Mouse (Mus musculus): ENCODE results near the gene Nek1. TPM values are rescaled to one million over a fixed set of nuclear protein-coding genes. Genes with fewer than 3 reads are reported as not detected.
A peak's percentile ranks its signal among the peaks of the same experiment; 100 is the strongest.

Nek1 gene
- polyA plus RNA-seq, 1 experiment from 2014 or later: 27.7 TPM

GRCm38 (mm10) chr8:61173921-61174492 is 181.0 kb downstream of the Nek1 start:
- Histone ChIP-seq H3K4me1 (replicated peaks) (peaks cover 9% of the 10 kb centered on the region), H3K4me2 (no peak overlapping the region), H3K36me3 (no peaks in the 10 kb centered on the region), H3K9me3 (no peaks in the 10 kb centered on the region), H3K9ac (no peak overlapping the region), H3K4me3 (no peak overlapping the region), H3K27me3 (no peaks in the 10 kb centered on the region), H3K27ac (no peak overlapping the region)
- 71% methylated on average over 7 of the region's 7 CpGs for WGBS
- no peak for ATAC-seq (ENCODE audit: low FRiP score)

GRCm38 (mm10) chr8:61175876-61176275 is 182.9 kb downstream of the Nek1 start:
- WGBS: 97% methylated on average over 2 of the region's 2 CpGs
- Histone ChIP-seq H3K9ac (no peak overlapping the region), H3K9me3 (no peaks in the 10 kb centered on the region), H3K4me1 (replicated peaks) (peaks cover 10% of the 10 kb centered on the region), H3K4me3 (no peak overlapping the region), H3K27me3 (no peaks in the 10 kb centered on the region), H3K4me2 (no peak overlapping the region), H3K36me3 (no peaks in the 10 kb centered on the region), H3K27ac (no peak overlapping the region)
- ATAC-seq (ENCODE audit: low FRiP score): no peak

- Histone ChIP-seq H3K9ac (no peak overlapping the region), H3K27me3 (no peaks in the 10 kb centered on the region), H3K4me2 (no peak overlapping the region), H3K4me3 (no peak overlapping the region), H3K36me3 (no peaks in the 10 kb centered on the region), H3K4me1 (replicated peaks) (peaks cover 10% of the 10 kb centered on the region), H3K27ac (no peak overlapping the region), H3K9me3 (no peaks in the 10 kb centered on the region)
- WGBS: 80% methylated on average over 12 of the region's 12 CpGs
- ATAC-seq (ENCODE audit: low FRiP score): no peak
These were observed 184.9 kb downstream of the Nek1 start for GRCm38 (mm10) chr8:61177680-61178593.

GRCm38 (mm10) chr8:61178594-61179140 is 185.7 kb downstream of the Nek1 start:
- H3K9ac ChIP-seq: no peak overlapping the region
- H3K27ac ChIP-seq: peak overlapping the region; percentile 25; the same call in 1 of the 2 replicates
- no peak for ATAC-seq (ENCODE audit: low FRiP score)

More at GRCm38 (mm10) chr8:61178594-61179140, 185.7 kb downstream of the Nek1 start:
- Histone ChIP-seq H3K4me1 (replicated peaks) (peaks cover 8% of the 10 kb centered on the region), H3K36me3 (no peaks in the 10 kb centered on the region), H3K9me3 (no peaks in the 10 kb centered on the region), H3K4me2 (no peak overlapping the region), H3K4me3 (no peak overlapping the region), H3K27me3 (no peaks in the 10 kb centered on the region)
- 67% methylated on average over 11 of the region's 11 CpGs for WGBS

Other genes starting within 250 kb of the Nek1 start
- gene Hpf1, start 102.8 kb upstream of the Nek1 start, polyA plus RNA-seq (2015; fragmentation: Nextera tagmentation; extraction: Ambion mirVana): 109 and 112 TPM in 2 replicates
- gene Clcn3, start 9.9 kb upstream of the Nek1 start, polyA plus RNA-seq (2015; fragmentation: Nextera tagmentation; extraction: Ambion mirVana): 59.7 and 60.9 TPM in 2 replicates
- 30.0 and 30.5 TPM in 2 replicates for gene Sh3rf1, start 230.7 kb downstream of the Nek1 start, polyA plus RNA-seq (2015; fragmentation: Nextera tagmentation; extraction: Ambion mirVana)